ENCODE assay signal across 10 mouse cellular contexts in the genomic region with DNA sequence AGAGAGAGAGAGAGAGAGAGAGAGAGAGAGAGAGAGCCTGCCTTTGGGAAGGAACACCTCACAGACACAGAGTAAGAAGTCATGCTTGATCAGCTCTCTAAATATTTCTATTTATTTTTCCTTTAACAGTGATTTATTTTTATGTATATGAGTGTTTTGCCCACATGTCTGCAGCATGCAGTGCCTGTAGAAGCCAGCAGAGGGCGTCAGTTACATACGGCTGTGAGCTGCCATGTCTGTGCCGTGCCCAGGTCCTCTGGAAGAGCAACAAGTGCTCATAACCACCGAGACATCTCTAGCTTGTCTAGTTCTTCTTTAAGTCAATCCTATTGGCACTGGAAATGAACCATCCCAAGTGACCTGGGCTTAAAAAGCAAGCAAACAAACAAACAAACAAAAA. TPM values are rescaled to one million over a fixed set of nuclear protein-coding genes. Genes with fewer than 3 reads are reported as not detected.
DNase-seq lines count a peak whose midpoint lies in the region; ATAC-seq and TF ChIP-seq lines count a peak whose summit lies in the region.
"Had no signal": no experiment of that assay in that cellular context is flagged by ENCODE, and none has a peak within 500 bp of the region (broad histone marks: within the 10 kb centered on the region; RNA-seq: fewer than 3 reads in every experiment).

No protein-coding gene starts in this region.

- no peak for TF ChIP-seq POLR2A in thymus, adult 2 months (IDR thresholded peaks at IDR 0.05; ENCODE audit: control insufficient read depth, extremely low read depth, insufficient read depth, low read length, poor library complexity)

- DNase-seq in thymus, adult 2 months, result peak; percentile 75
- DNase-seq in thymus, adult 18-20 months, result no peak
- peak; percentile 88 for DNase-seq in adrenal gland, postnatal 14 days
- peak; percentile 74 to 76 for DNase-seq in kidney, postnatal 25 days
- no peak for DNase-seq in natural killer cell, adult 2 months (ENCODE audit: low spot score in 2 of 2)
- no peak for DNase-seq in right cerebral cortex, adult 18-20 months

- no peak for ATAC-seq in intestine, postnatal 0 days
- ATAC-seq in intestine, embryonic 16.5 days, result no peak

- H3K27me3 ChIP-seq in intestine, postnatal 0 days (replicated peaks; ENCODE audit: control insufficient read depth, insufficient read depth, low read length), result no peaks in the 10 kb centered on the region
- no peaks in the 10 kb centered on the region for H3K27me3 ChIP-seq in intestine, embryonic 16.5 days (replicated peaks; ENCODE audit: control insufficient read depth, insufficient read depth, low read length)
- no peaks in the 10 kb centered on the region for H3K27me3 ChIP-seq in thymus, adult 2 months (ENCODE audit: control insufficient read depth, insufficient read depth, low read length)
- H3K27me3 ChIP-seq: hindbrain, embryonic 15.5 days had no signal

- TF ChIP-seq CTCF in intestine, postnatal 0 days (IDR thresholded peaks at IDR 0.05; ENCODE audit: low read depth), result peak; percentile 86
- no peak for TF ChIP-seq CTCF in thymus, adult 2 months (IDR thresholded peaks at IDR 0.05; ENCODE audit: borderline replicate concordance, control insufficient read depth, extremely low read depth, insufficient read depth, low read length, poor library complexity)

- H3K9ac ChIP-seq in intestine, postnatal 0 days (ENCODE audit: low read depth, low read length), result no peak overlapping the region
- no peak overlapping the region for H3K9ac ChIP-seq in intestine, embryonic 16.5 days (ENCODE audit: low read depth, low read length)
- H3K9ac ChIP-seq: hindbrain, embryonic 15.5 days had no signal

- H3K9me3 ChIP-seq in intestine, postnatal 0 days (ENCODE audit: control insufficient read depth), result 0 out of 2 replicates have a peak, but pooled peaks cover 10% of the 10 kb centered on the region
- H3K9me3 ChIP-seq in intestine, embryonic 16.5 days (ENCODE audit: control insufficient read depth, low read length), result peaks cover 22% of the 10 kb centered on the region

- H3K4me3 ChIP-seq in intestine, postnatal 0 days (ENCODE audit: low read depth, low read length), result no peak overlapping the region
- no peak overlapping the region for H3K4me3 ChIP-seq in intestine, embryonic 16.5 days (ENCODE audit: low read length)
- H3K4me3 ChIP-seq in thymus, adult 2 months (ENCODE audit: control insufficient read depth, insufficient read depth, low read length), result no peak overlapping the region
- H3K4me3 ChIP-seq: hindbrain, embryonic 15.5 days; myocyte had no signal

- 43% methylated on average over 4 of the region's 4 CpGs for WGBS in intestine, postnatal 0 days
- 46% methylated on average over 4 of the region's 4 CpGs for WGBS in intestine, embryonic 16.5 days
- 34% methylated on average over 4 of the region's 4 CpGs for WGBS in thymus, adult 2 months

- H3K36me3 ChIP-seq in intestine, postnatal 0 days (ENCODE audit: control insufficient read depth, insufficient read depth), result no peaks in the 10 kb centered on the region
- H3K36me3 ChIP-seq in intestine, embryonic 16.5 days (ENCODE audit: control insufficient read depth, insufficient read depth, low read length), result no peaks in the 10 kb centered on the region
- no peaks in the 10 kb centered on the region for H3K36me3 ChIP-seq in thymus, adult 2 months (ENCODE audit: control insufficient read depth, insufficient read depth, low read length)
- H3K36me3 ChIP-seq: hindbrain, embryonic 15.5 days had no signal

- H3K27ac ChIP-seq in intestine, postnatal 0 days (ENCODE audit: low read depth, low read length), result no peak overlapping the region
- H3K27ac ChIP-seq in intestine, embryonic 16.5 days (ENCODE audit: low read length), result no peak overlapping the region
- H3K27ac ChIP-seq in thymus, adult 2 months (ENCODE audit: control insufficient read depth, insufficient read depth, low read length), result no peak overlapping the region
- H3K27ac ChIP-seq: hindbrain, embryonic 15.5 days had no signal

- H3K4me1 ChIP-seq in intestine, postnatal 0 days (replicated peaks; ENCODE audit: control insufficient read depth, insufficient read depth, low read length), result no peaks in the 10 kb centered on the region
- H3K4me1 ChIP-seq in intestine, embryonic 16.5 days (ENCODE audit: control insufficient read depth, insufficient read depth, low read length), result no peaks in the 10 kb centered on the region
- no peaks in the 10 kb centered on the region for H3K4me1 ChIP-seq in thymus, adult 2 months (replicated peaks; ENCODE audit: control insufficient read depth, insufficient read depth, low read length)
- H3K4me1 ChIP-seq: hindbrain, embryonic 15.5 days had no signal

- no peak overlapping the region for H3K4me2 ChIP-seq in intestine, postnatal 0 days (replicated peaks; ENCODE audit: low read depth)
- no peak overlapping the region for H3K4me2 ChIP-seq in intestine, embryonic 16.5 days (ENCODE audit: low read depth, low read length)
- H3K4me2 ChIP-seq: hindbrain, embryonic 15.5 days had no signal

RNA-seq across cellular contexts. Expression of a gene that starts 12.5 kb away (rescaled TPM):
- not detected in 2 replicates for polyA plus RNA-seq in intestine, postnatal 0 days (2015; fragmentation: Nextera tagmentation; extraction: Ambion mirVana)
- polyA plus RNA-seq in intestine, embryonic 16.5 days (2015; fragmentation: Nextera tagmentation; extraction: Ambion mirVana), result not detected in 2 replicates
- polyA plus RNA-seq in thymus, adult 2 months (2012; rRNA removed), result 0.03 and 0.08 TPM in 2 replicates
- total RNA-seq in adrenal gland, postnatal 14 days (2021), result not detected in 2 replicates

RNA-seq across cellular contexts. Expression of a gene that starts 12.5 kb away (rescaled TPM):
- 29.1 and 30.8 TPM in 2 replicates for polyA plus RNA-seq in intestine, postnatal 0 days (2015; fragmentation: Nextera tagmentation; extraction: Ambion mirVana)
- 135 and 141 TPM in 2 replicates for polyA plus RNA-seq in intestine, embryonic 16.5 days (2015; fragmentation: Nextera tagmentation; extraction: Ambion mirVana)
- 168 and 197 TPM in 2 replicates for polyA plus RNA-seq in thymus, adult 2 months (2012; rRNA removed)
- total RNA-seq in adrenal gland, postnatal 14 days (2021), result 57.7 and 64.9 TPM in 2 replicates

Comparison
In these comparisons a context has a peak if more than half of its experiments do, and no peak if none do; other contexts are left out.
1. DNase-seq: peak in thymus, adult 2 months (single experiment), adrenal gland, postnatal 14 days (single experiment) and kidney, postnatal 25 days (2 of 2); none in thymus, adult 18-20 months (0 of 2), natural killer cell, adult 2 months (0 of 2) and right cerebral cortex, adult 18-20 months (single experiment).